Mouse (Mus musculus) heart, embryonic 16.5 days (tissue): ENCODE measurements around the gene Prkag3. TPM values are rescaled to one million over a fixed set of nuclear protein-coding genes. Genes with fewer than 3 reads are reported as not detected.

ENCODE experiments used
- ATAC-seq: fragments of 200-750 bp; cut with Nextera tagmentation; replicated peaks from 2 replicates; pipeline ENCODE4 v1.8.0; 2017; ENCODE audit warnings: moderate number of reproducible peaks; ENCODE audit not compliant: insufficient read depth, low FRiP score; ENCODE audit errors: extremely low read depth
- H3K27ac ChIP-seq: fragments of 300-500 bp; sonication (generic); 2 replicates; pipeline ENCODE4 v1.5.1; 2014; ENCODE audit warnings: mild to moderate bottlenecking, low read length, control low read depth, moderate library complexity
- H3K27me3 ChIP-seq: fragments of 300-500 bp; sonication (generic); 2 replicates; pipeline ENCODE4 v1.6.1; 2014; ENCODE audit warnings: low read length, mixed read lengths; ENCODE audit not compliant: control insufficient read depth, insufficient read depth
- H3K36me3 ChIP-seq: fragments of 300-500 bp; sonication (generic); 2 replicates; pipeline ENCODE4 v1.6.1; 2014; ENCODE audit not compliant: control insufficient read depth, insufficient read depth
- H3K4me1 ChIP-seq: fragments of 300-500 bp; sonication (generic); 2 replicates; pipeline ENCODE4 v1.6.1; 2014; ENCODE audit warnings: low read length, mixed read lengths; ENCODE audit not compliant: control insufficient read depth, insufficient read depth
- H3K4me2 ChIP-seq: fragments of 300-500 bp; sonication (generic); 2 replicates; pipeline ENCODE4 v1.6.1; 2014; ENCODE audit warnings: low read depth, mild to moderate bottlenecking, control low read depth, low read length
- H3K4me3 ChIP-seq: fragments of 300-500 bp; sonication (generic); 2 replicates; pipeline ENCODE4 v1.5.1; 2014; ENCODE audit warnings: mild to moderate bottlenecking, control low read depth, low read length
- H3K9ac ChIP-seq: fragments of 300-500 bp; sonication (generic); 2 replicates; pipeline ENCODE4 v1.6.1; 2014; ENCODE audit warnings: low read length, control low read depth
- H3K9me3 ChIP-seq: fragments of 300-500 bp; sonication (generic); replicated peaks from 2 replicates; pipeline ENCODE4 v1.6.1; 2016; ENCODE audit warnings: low read length; ENCODE audit not compliant: control insufficient read depth
- WGBS: fragments of 180-500 bp; shearing (Covaris S2); extraction: QIAGEN DNeasy Blood & Tissue Kit; methylation state at CpG from one replicate; pipeline ENCODE4 v1.1.7; 2014; 5-methylcytosine and 5-hydroxymethylcytosine counted together
- polyA plus RNA-seq: library from polyadenylated mRNA; unstranded; fragments of >200 nt; fragmentation: Nextera tagmentation; extraction: Ambion mirVana; gene quantifications from 2 replicates; pipeline ENCODE4 v1.2.1, GENCODE M21; 2015

Gene Prkag3
- polyA plus RNA-seq, 1 experiment from 2014 or later: 5.7 TPM

- ATAC-seq: no peak
- Histone ChIP-seq H3K9ac (no peak overlapping the region), H3K4me2 (no peak overlapping the region), H3K27me3 (no peaks in the 10 kb centered on the region), H3K4me3 (no peak overlapping the region), H3K4me1 (peaks cover 11% of the 10 kb centered on the region), H3K36me3 (no peaks in the 10 kb centered on the region), H3K27ac (no peak overlapping the region), H3K9me3 (no peaks in the 10 kb centered on the region)
- 74% methylated on average over 4 of the region's 4 CpGs for WGBS
Observed at GRCm38 (mm10) chr1:74750683-74751082, 1.7 kb upstream of the Prkag3 start.

GRCm38 (mm10) chr1:74749301-74749700, 280 bp upstream of the Prkag3 start:
- Histone ChIP-seq H3K36me3 (no peaks in the 10 kb centered on the region), H3K4me3 (peak overlapping the region; percentile 49), H3K9ac (peak overlapping the region; percentile 63), H3K4me1 (peaks cover 11% of the 10 kb centered on the region), H3K4me2 (peak overlapping the region; percentile 59), H3K9me3 (no peaks in the 10 kb centered on the region), H3K27me3 (no peaks in the 10 kb centered on the region), H3K27ac (peak overlapping the region; percentile 78)
- 31% methylated on average over 7 of the region's 7 CpGs for WGBS
- peak; percentile 92 for ATAC-seq

GRCm38 (mm10) chr1:74747335-74747734, 1.7 kb downstream of the Prkag3 start:
- H3K27me3 ChIP-seq: no peaks in the 10 kb centered on the region
- ATAC-seq: no peak
- no peak overlapping the region for H3K27ac ChIP-seq
- peaks cover 11% of the 10 kb centered on the region for H3K4me1 ChIP-seq
- H3K4me3 ChIP-seq: no peak overlapping the region
- 63% methylated on average over 5 of the region's 5 CpGs for WGBS
- no peak overlapping the region for H3K4me2 ChIP-seq
- no peak overlapping the region for H3K9ac ChIP-seq
- no peaks in the 10 kb centered on the region for H3K9me3 ChIP-seq
- H3K36me3 ChIP-seq: no peaks in the 10 kb centered on the region

- no peaks in the 10 kb centered on the region for H3K36me3 ChIP-seq
- H3K4me3 ChIP-seq: no peak overlapping the region
- H3K27me3 ChIP-seq: no peaks in the 10 kb centered on the region
- no peaks in the 10 kb centered on the region for H3K9me3 ChIP-seq
- H3K4me2 ChIP-seq: no peak overlapping the region
- H3K4me1 ChIP-seq: no peaks in the 10 kb centered on the region
- no peak overlapping the region for H3K27ac ChIP-seq
- no peak for ATAC-seq
- H3K9ac ChIP-seq: no peak overlapping the region
- WGBS: 75% methylated on average over 7 of the region's 7 CpGs
Observed at GRCm38 (mm10) chr1:74740846-74741245, 8.2 kb downstream of the Prkag3 start.

- Histone ChIP-seq H3K27ac (no peak overlapping the region), H3K4me2 (no peak overlapping the region), H3K9ac (no peak overlapping the region), H3K27me3 (no peaks in the 10 kb centered on the region), H3K9me3 (no peaks in the 10 kb centered on the region), H3K4me3 (no peak overlapping the region), H3K4me1 (no peaks in the 10 kb centered on the region), H3K36me3 (no peaks in the 10 kb centered on the region)
- no peak for ATAC-seq
- WGBS: 75% methylated on average over 7 of the region's 7 CpGs
Observed at GRCm38 (mm10) chr1:74737500-74737899, 11.5 kb downstream of the Prkag3 start.

GRCm38 (mm10) chr1:74736977-74737376, 12.0 kb downstream of the Prkag3 start:
- 81% methylated on average over 12 of the region's 12 CpGs for WGBS
- Histone ChIP-seq H3K4me3 (no peak overlapping the region), H3K36me3 (no peaks in the 10 kb centered on the region), H3K27me3 (no peaks in the 10 kb centered on the region), H3K9ac (no peak overlapping the region), H3K27ac (no peak overlapping the region), H3K4me2 (no peak overlapping the region), H3K4me1 (no peaks in the 10 kb centered on the region), H3K9me3 (no peaks in the 10 kb centered on the region)
- no peak for ATAC-seq

GRCm38 (mm10) chr1:74728446-74728845, 20.6 kb downstream of the Prkag3 start:
- no peaks in the 10 kb centered on the region for H3K27me3 ChIP-seq
- H3K9ac ChIP-seq: no peak overlapping the region
- no peak overlapping the region for H3K4me2 ChIP-seq
- H3K27ac ChIP-seq: no peak overlapping the region
- H3K9me3 ChIP-seq: no peaks in the 10 kb centered on the region
- ATAC-seq: no peak
- H3K4me1 ChIP-seq: no peaks in the 10 kb centered on the region
- WGBS: 68% methylated on average over 8 of the region's 8 CpGs
- H3K36me3 ChIP-seq: no peaks in the 10 kb centered on the region
- H3K4me3 ChIP-seq: no peak overlapping the region

GRCm38 (mm10) chr1:74726674-74727073, 22.3 kb downstream of the Prkag3 start:
- 52% methylated on average over 5 of the region's 5 CpGs for WGBS
- ATAC-seq: no peak
- no peak overlapping the region for H3K9ac ChIP-seq

GRCm38 (mm10) chr1:74726114-74726513, 22.9 kb downstream of the Prkag3 start:
- H3K9ac ChIP-seq: no peak overlapping the region

More at GRCm38 (mm10) chr1:74726674-74727073, 22.3 kb downstream of the Prkag3 start:
- Histone ChIP-seq H3K4me1 (no peaks in the 10 kb centered on the region), H3K36me3 (no peaks in the 10 kb centered on the region), H3K27me3 (no peaks in the 10 kb centered on the region), H3K4me2 (no peak overlapping the region), H3K27ac (no peak overlapping the region), H3K4me3 (no peak overlapping the region), H3K9me3 (no peaks in the 10 kb centered on the region)

GRCm38 (mm10) chr1:74723748-74724147, 25.3 kb downstream of the Prkag3 start:
- no peaks in the 10 kb centered on the region for H3K9me3 ChIP-seq
- no peaks in the 10 kb centered on the region for H3K36me3 ChIP-seq
- no peak overlapping the region for H3K4me3 ChIP-seq
- no peak overlapping the region for H3K9ac ChIP-seq
- H3K27me3 ChIP-seq: no peaks in the 10 kb centered on the region
- H3K27ac ChIP-seq: no peak overlapping the region
- no peak for ATAC-seq
- 78% methylated on average over 2 of the region's 2 CpGs for WGBS
- H3K4me2 ChIP-seq: no peak overlapping the region
- no peaks in the 10 kb centered on the region for H3K4me1 ChIP-seq

More at GRCm38 (mm10) chr1:74726114-74726513, 22.9 kb downstream of the Prkag3 start:
- H3K27me3 ChIP-seq: no peaks in the 10 kb centered on the region
- no peaks in the 10 kb centered on the region for H3K4me1 ChIP-seq
- H3K4me2 ChIP-seq: no peak overlapping the region
- H3K27ac ChIP-seq: no peak overlapping the region
- WGBS: 61% methylated on average over 5 of the region's 5 CpGs
- no peak for ATAC-seq
- H3K9me3 ChIP-seq: no peaks in the 10 kb centered on the region
- H3K36me3 ChIP-seq: no peaks in the 10 kb centered on the region
- no peak overlapping the region for H3K4me3 ChIP-seq
